Mouse (Mus musculus): ENCODE measurements at regions not wholly inside any gene's neighbourhood (a gene's known extent, or its start where the extent isn't known, plus 50 kb on each side); places are given as distances from the start of the nearest gene placed in this dataset.
"Not testable (repeated sequence)": the region's sequence is repeated elsewhere in the genome, so short reads cannot be mapped to it uniquely, and the experiment has no call there.

- ATAC-seq (replicated peaks; ENCODE audit: low FRiP score) (peak; percentile 86), DNase-seq (ENCODE audit: low spot score) (peak; percentile 66)
- Histone ChIP-seq H3K27me3 (ENCODE audit: control insufficient read depth, insufficient read depth, low read length) (no peaks in the 10 kb centered on the region), H3K4me2 (ENCODE audit: low read depth, low read length, severe bottlenecking) (no peak overlapping the region), H3K36me3 (ENCODE audit: control insufficient read depth, insufficient read depth, low read length) (no peaks in the 10 kb centered on the region), H3K4me3 (ENCODE audit: low read depth, low read length) (no peak overlapping the region), H3K9me3 (ENCODE audit: control insufficient read depth, low read length) (no peaks in the 10 kb centered on the region), H3K9ac (ENCODE audit: low read length) (no peak overlapping the region), H3K4me1 (replicated peaks; ENCODE audit: control insufficient read depth, insufficient read depth, low read length) (no peaks in the 10 kb centered on the region), H3K27ac (ENCODE audit: low read depth, low read length) (no peak overlapping the region)
- WGBS, result 35% methylated on average over 12 of the region's 12 CpGs
Observed at GRCm38 (mm10) chr10:26139100-26140093, 60.5 kb upstream of the Tmem200a start.

GRCm38 (mm10) chr10:26152586-26152985 is 73.7 kb upstream of the Tmem200a start:
- no peaks in the 10 kb centered on the region for H3K4me1 ChIP-seq (replicated peaks; ENCODE audit: control insufficient read depth, insufficient read depth, low read length)
- H3K4me3 ChIP-seq (ENCODE audit: low read depth, low read length), result no peak overlapping the region
- no peak overlapping the region for H3K4me2 ChIP-seq (ENCODE audit: low read depth, low read length, severe bottlenecking)
- 59% methylated on average over 2 of the region's 2 CpGs for WGBS
- H3K27ac ChIP-seq (ENCODE audit: low read depth, low read length), result no peak overlapping the region
- no peak overlapping the region for H3K9ac ChIP-seq (ENCODE audit: low read length)
- H3K9me3 ChIP-seq (ENCODE audit: control insufficient read depth, low read length), result no peaks in the 10 kb centered on the region
- no peaks in the 10 kb centered on the region for H3K27me3 ChIP-seq (ENCODE audit: control insufficient read depth, insufficient read depth, low read length)
- ATAC-seq (replicated peaks; ENCODE audit: low FRiP score) (no peak), DNase-seq (ENCODE audit: low spot score) (no peak)
- no peaks in the 10 kb centered on the region for H3K36me3 ChIP-seq (ENCODE audit: control insufficient read depth, insufficient read depth, low read length)

GRCm38 (mm10) chr10:26158786-26159185 is 70.7 kb upstream of the Samd3 start:
- H3K4me2 ChIP-seq (ENCODE audit: low read depth, low read length, severe bottlenecking), result no peak overlapping the region
- WGBS, result 42% methylated on average over 3 of the region's 3 CpGs
- ATAC-seq (replicated peaks; ENCODE audit: low FRiP score), result no peak

DNA sequence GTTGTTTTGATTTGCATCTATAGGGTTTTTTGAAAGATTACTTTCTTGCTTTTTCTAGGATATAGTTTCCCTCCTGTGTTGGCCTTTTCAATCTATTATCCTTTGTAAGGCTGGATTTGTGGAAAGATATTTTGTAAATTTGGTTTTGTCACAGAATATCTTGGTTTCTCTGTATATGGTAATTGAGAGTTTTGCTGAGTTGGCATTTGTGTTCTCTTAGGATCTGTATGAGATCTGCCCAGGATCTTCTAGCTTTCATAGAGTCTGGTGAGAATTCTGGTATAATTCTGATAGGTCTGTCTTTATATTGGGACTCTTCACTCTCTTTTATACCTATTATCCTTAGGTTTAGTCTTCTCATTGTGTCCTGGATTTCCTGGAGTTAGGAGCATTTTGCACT is 68.4 kb upstream of the Samd3 start:
- H3K4me2 ChIP-seq (ENCODE audit: low read depth, low read length, severe bottlenecking); DNase-seq (ENCODE audit: low spot score); H3K4me1 ChIP-seq (replicated peaks; ENCODE audit: control insufficient read depth, insufficient read depth, low read length); H3K4me3 ChIP-seq (ENCODE audit: low read depth, low read length); H3K9ac ChIP-seq (ENCODE audit: low read length); H3K36me3 ChIP-seq (ENCODE audit: control insufficient read depth, insufficient read depth, low read length); H3K27me3 ChIP-seq (ENCODE audit: control insufficient read depth, insufficient read depth, low read length); H3K27ac ChIP-seq (ENCODE audit: low read depth, low read length); ATAC-seq (replicated peaks; ENCODE audit: low FRiP score); H3K9me3 ChIP-seq (ENCODE audit: control insufficient read depth, low read length): not testable (repeated sequence)

More at GRCm38 (mm10) chr10:26158786-26159185, 70.7 kb upstream of the Samd3 start:
- DNase-seq (ENCODE audit: low spot score), result no peak
- H3K27ac ChIP-seq (ENCODE audit: low read depth, low read length), result no peak overlapping the region
- no peak overlapping the region for H3K4me3 ChIP-seq (ENCODE audit: low read depth, low read length)
- H3K4me1 ChIP-seq (replicated peaks; ENCODE audit: control insufficient read depth, insufficient read depth, low read length), result no peaks in the 10 kb centered on the region
- no peaks in the 10 kb centered on the region for H3K9me3 ChIP-seq (ENCODE audit: control insufficient read depth, low read length)
- H3K27me3 ChIP-seq (ENCODE audit: control insufficient read depth, insufficient read depth, low read length), result no peaks in the 10 kb centered on the region
- H3K36me3 ChIP-seq (ENCODE audit: control insufficient read depth, insufficient read depth, low read length), result no peaks in the 10 kb centered on the region
- no peak overlapping the region for H3K9ac ChIP-seq (ENCODE audit: low read length)

DNA sequence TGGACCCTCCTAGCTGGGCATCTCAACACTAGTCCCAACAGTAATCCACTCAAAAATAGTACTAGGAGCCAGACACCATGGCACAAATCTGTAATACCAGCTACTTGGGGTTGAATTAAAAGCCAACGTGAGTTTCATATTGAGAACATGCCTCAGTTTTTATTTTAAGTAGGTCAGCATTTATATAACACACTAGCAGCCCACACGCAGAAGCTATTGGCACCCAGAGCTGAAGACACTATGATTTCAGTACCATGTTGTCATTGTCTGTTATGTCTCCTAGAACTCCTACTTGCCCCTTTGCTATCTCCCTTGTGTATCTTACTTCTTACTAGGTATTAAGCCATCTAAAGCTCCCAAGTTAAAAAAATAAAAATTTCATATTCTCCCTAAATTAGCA is 65.0 kb upstream of the Samd3 start:
- no peak overlapping the region for H3K27ac ChIP-seq (ENCODE audit: low read depth, low read length)
- H3K4me1 ChIP-seq (replicated peaks; ENCODE audit: control insufficient read depth, insufficient read depth, low read length), result no peaks in the 10 kb centered on the region
- WGBS, result 80% methylated on average over 2 of the region's 2 CpGs
- H3K4me2 ChIP-seq (ENCODE audit: low read depth, low read length, severe bottlenecking), result no peak overlapping the region
- H3K27me3 ChIP-seq (ENCODE audit: control insufficient read depth, insufficient read depth, low read length), result no peaks in the 10 kb centered on the region
- ATAC-seq (replicated peaks; ENCODE audit: low FRiP score) (no peak), DNase-seq (ENCODE audit: low spot score) (no peak)
- H3K36me3 ChIP-seq (ENCODE audit: control insufficient read depth, insufficient read depth, low read length), result no peaks in the 10 kb centered on the region
- no peak overlapping the region for H3K9ac ChIP-seq (ENCODE audit: low read length)
- H3K9me3 ChIP-seq (ENCODE audit: control insufficient read depth, low read length), result no peaks in the 10 kb centered on the region
- no peak overlapping the region for H3K4me3 ChIP-seq (ENCODE audit: low read depth, low read length)

- WGBS, result 91% methylated on average over 1 of the region's 1 CpGs
- H3K27ac ChIP-seq (ENCODE audit: low read depth, low read length), result no peak overlapping the region
- H3K36me3 ChIP-seq (ENCODE audit: control insufficient read depth, insufficient read depth, low read length), result no peaks in the 10 kb centered on the region
Observed at GRCm38 (mm10) chr10:26177591-26177990, 51.9 kb upstream of the Samd3 start.

DNA sequence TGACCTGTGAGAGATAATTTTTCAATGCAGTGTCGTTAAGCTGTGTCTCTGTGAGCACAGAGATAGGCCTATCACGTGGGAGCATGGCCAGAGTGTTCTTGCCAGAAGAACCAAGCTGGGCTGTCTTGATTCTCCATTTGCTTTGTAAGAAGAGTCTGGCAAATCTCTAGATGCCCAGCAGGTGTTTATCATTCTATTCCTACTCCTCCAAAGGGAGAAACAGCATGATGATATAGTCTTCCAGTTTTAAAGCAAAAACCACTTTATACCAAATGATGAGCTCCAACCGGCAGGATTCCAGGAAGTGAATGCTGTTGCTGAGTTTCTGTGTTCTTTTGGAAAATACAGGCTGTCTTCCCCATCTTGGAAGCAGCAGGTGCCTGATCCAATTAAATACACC is 51.2 kb upstream of the Samd3 start:
- H3K9me3 ChIP-seq (ENCODE audit: control insufficient read depth, low read length), result no peaks in the 10 kb centered on the region
- no peaks in the 10 kb centered on the region for H3K36me3 ChIP-seq (ENCODE audit: control insufficient read depth, insufficient read depth, low read length)
- H3K4me2 ChIP-seq (ENCODE audit: low read depth, low read length, severe bottlenecking), result no peak overlapping the region
- ATAC-seq (replicated peaks; ENCODE audit: low FRiP score), result no peak
- 79% methylated on average over 3 of the region's 3 CpGs for WGBS
- DNase-seq (ENCODE audit: low spot score), result no peak
- no peaks in the 10 kb centered on the region for H3K4me1 ChIP-seq (replicated peaks; ENCODE audit: control insufficient read depth, insufficient read depth, low read length)
- H3K27me3 ChIP-seq (ENCODE audit: control insufficient read depth, insufficient read depth, low read length), result no peaks in the 10 kb centered on the region
- H3K27ac ChIP-seq (ENCODE audit: low read depth, low read length), result no peak overlapping the region
- H3K9ac ChIP-seq (ENCODE audit: low read length), result no peak overlapping the region
- H3K4me3 ChIP-seq (ENCODE audit: low read depth, low read length), result no peak overlapping the region

More at GRCm38 (mm10) chr10:26177591-26177990, 51.9 kb upstream of the Samd3 start:
- DNase-seq (ENCODE audit: low spot score) (no peak), ATAC-seq (replicated peaks; ENCODE audit: low FRiP score) (no peak)
- Histone ChIP-seq H3K4me1 (replicated peaks; ENCODE audit: control insufficient read depth, insufficient read depth, low read length) (no peaks in the 10 kb centered on the region), H3K9me3 (ENCODE audit: control insufficient read depth, low read length) (no peaks in the 10 kb centered on the region), H3K4me2 (ENCODE audit: low read depth, low read length, severe bottlenecking) (no peak overlapping the region), H3K27me3 (ENCODE audit: control insufficient read depth, insufficient read depth, low read length) (no peaks in the 10 kb centered on the region), H3K9ac (ENCODE audit: low read length) (no peak overlapping the region), H3K4me3 (ENCODE audit: low read depth, low read length) (no peak overlapping the region)

Data from forebrain, embryonic 11.5 days (tissue).